Mouse (Mus musculus) testis, adult 2 months (tissue): ENCODE results near the gene Sertad2.

Experiments
- CTCF ChIP-seq: fragments of 200-500 bp; IDR thresholded peaks from 2 replicates; pipeline ENCODE4 v1.5.1; 2012; ENCODE audit warnings: low read depth, mild to moderate bottlenecking, inconsistent platforms, low read length, moderate library complexity; ENCODE audit not compliant: control insufficient read depth, insufficient read depth, insufficient replicate concordance
- POLR2A ChIP-seq: fragments of 200-500 bp; IDR thresholded peaks from 2 replicates; pipeline ENCODE4 v1.6.1; 2012; ENCODE audit warnings: low read depth, mild to moderate bottlenecking, inconsistent platforms, low read length, moderate library complexity; ENCODE audit not compliant: control insufficient read depth

DNA sequence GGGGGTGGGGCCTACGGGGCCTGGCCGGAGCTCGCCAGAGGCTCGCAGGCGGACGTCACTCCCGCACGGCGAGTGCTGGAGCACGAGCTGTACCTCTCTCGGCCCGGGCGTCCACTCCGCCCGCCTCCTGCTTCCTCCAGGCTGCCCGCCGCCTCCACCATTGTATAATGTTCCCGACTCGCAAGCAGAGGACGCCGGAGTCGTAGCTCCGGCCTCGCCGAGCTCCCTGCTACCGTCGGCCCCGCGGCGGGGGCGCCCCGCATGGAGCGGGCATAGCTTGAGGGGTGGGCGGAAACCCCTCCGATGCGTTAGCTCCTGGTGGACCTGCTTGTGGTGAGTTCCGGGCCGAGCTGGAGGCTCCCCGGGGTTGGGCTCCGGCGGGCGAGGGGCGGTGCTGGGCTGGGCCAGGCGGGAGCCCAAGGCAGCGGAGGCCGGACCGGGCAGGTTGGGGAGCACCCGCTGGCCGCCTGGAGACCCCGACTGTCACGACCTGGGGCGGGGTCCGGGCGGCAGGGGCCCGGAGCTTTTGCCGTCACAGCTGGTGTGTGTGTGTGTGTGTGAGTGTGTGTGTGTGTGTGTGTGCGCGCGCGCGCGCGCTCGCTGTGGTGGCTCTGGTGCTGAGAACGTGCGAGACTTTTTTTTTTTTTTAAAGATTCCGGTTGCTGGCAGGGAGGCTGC is 89.0 kb downstream of the Sertad2 start:
- TF ChIP-seq CTCF: no peak
- TF ChIP-seq POLR2A: peak; percentile 82
